Mouse (Mus musculus) gastrocnemius, adult 2 months (tissue): ENCODE data around the gene Trip13. TPM values are rescaled to one million over a fixed set of nuclear protein-coding genes. Genes with fewer than 3 reads are reported as not detected.

ENCODE experiments used
- DNase-seq: peaks from one replicate; pipeline ENCODE4 v3.0.0; 2022
- H3K27ac ChIP-seq: fragments of 200-600 bp; 2 replicates; pipeline ENCODE4 v1.8.1; 2022; ENCODE audit warnings: mild to moderate bottlenecking
- H3K4me3 ChIP-seq: fragments of 200-600 bp; 2 replicates; pipeline ENCODE4 v1.8.1; 2022; ENCODE audit warnings: mild to moderate bottlenecking, moderate library complexity
- CTCF ChIP-seq: fragments of 200-600 bp; IDR thresholded peaks from 2 replicates; pipeline ENCODE4 v1.8.1; 2022; ENCODE audit warnings: antibody characterized with exemption, mild to moderate bottlenecking, moderate library complexity
- intact Hi-C: fragments of 180-260 bp; cut with DNase I; formaldehyde crosslinking; loops from one replicate; pipeline ENCODE4 v1.15.1; 2025
- long read RNA-seq, 2 experiments: library from polyadenylated mRNA; stranded (forward); transcript quantifications; one replicate each; pipeline ENCODE4 v2.0.0; 2021
- total RNA-seq, 2 experiments: library from RNA; stranded (reverse); gene quantifications; 2 replicates each; pipeline ENCODE4 v1.2.3; 2021

Gene Trip13
- total RNA-seq: under 1 TPM in 1 of 2 experiments, not detected in 1; 0.25 TPM
- long read RNA-seq, experiment 1: 0 reads
- long read RNA-seq, experiment 2: 0 reads

DNA sequence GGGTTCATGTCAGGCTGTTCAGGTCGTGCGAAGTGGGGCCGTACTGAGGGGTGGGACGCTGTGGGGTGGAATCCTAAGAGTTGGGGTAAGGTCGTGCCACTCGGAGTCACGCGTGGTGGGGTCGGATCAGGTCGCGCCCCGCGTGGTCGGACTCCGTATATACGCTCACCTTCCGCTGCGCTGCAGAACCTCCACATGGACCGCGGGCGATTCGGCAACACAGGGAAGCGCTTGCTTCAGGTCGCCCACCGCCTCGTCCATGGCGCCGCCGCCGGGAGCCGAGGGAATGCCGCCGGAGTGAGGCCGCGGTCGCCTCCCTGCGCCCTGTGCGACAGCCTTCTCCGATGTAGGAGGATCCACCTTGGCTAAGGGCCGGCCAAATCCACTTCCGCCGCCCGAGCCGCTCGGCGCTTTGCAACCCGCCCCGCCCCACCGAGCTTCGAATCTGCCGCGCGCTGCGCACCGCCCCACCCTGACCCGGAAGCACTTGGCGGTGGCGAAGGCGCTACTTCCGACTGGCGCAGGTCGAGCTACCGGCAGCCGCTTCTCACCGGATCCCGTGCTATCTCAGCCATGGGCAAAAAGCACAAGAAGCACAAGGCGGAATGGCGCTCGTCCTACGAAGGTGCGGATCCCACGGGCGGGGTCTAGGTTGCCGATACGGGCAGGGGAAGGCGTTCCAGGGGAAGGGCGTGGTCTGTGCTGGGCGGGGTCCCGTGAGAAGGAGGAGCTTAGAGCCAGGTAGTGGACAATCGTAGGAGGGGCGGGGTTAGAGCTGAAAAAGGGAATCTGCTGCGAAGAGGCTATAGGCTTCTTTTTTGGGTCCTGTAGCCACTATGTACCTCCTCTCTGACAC lies at the start of gene Trip13, which contains the start of gene Brd9:
Gene Trip13 (minus strand): TSS at position 464 of the 856 bp plus-strand sequence.
Gene Brd9 (plus strand): TSS at position 491 of the 856 bp plus-strand sequence.
- TF ChIP-seq CTCF: no peak
- DNase-seq: peak; percentile 95
- Histone ChIP-seq H3K27ac (peak within 1 kb of the TSS; percentile 89), H3K4me3 (peak within 1 kb of the TSS; percentile 95)
- intact Hi-C loops: no loop called here

DNA sequence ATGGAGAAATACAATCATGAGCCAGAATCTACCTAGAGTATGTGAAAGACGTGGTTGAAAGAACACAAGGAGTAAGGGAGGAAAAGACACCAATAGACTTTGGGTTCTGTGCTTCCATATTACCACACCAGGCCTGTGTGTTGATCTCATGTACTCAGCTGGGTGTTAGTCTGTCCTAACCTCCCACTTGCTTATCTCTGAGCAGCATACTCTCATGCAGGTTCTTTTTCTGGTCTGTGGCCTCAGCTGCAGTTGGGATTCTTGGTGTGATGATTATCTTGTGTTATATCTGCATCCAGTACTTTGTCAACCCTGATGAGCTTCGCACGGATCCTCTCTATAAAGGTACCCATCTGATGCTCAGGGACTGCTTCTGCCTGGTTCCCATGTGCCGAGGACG lies 39.4 kb upstream of the Trip13 start:
- intact Hi-C loops: no loop called here
- Histone ChIP-seq H3K4me3 (no peak overlapping the region), H3K27ac (no peak overlapping the region)
- DNase-seq: no peak
- no peak for TF ChIP-seq CTCF

DNA sequence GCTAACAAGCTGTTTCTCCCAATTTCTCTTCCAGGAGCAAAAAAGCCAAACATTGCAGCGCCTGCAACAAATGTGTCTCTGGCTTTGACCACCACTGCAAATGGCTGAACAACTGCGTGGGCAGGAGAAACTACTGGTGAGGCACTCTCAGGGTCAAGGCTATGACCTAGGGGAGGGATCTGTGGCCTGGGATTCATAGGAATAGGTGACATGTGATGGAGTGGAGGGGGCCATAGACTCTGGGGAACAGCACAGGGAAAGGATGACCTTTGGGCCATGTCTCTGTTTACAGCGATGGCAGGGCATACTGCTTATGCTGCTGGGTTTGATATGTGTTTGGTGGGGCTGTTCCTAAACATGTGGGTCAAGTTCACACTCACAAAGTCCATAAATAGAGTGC lies 36.9 kb upstream of the Trip13 start:
- TF ChIP-seq CTCF: no peak
- Histone ChIP-seq H3K27ac (no peak overlapping the region), H3K4me3 (no peak overlapping the region)
- intact Hi-C loops: no loop called here
- no peak for DNase-seq

DNA sequence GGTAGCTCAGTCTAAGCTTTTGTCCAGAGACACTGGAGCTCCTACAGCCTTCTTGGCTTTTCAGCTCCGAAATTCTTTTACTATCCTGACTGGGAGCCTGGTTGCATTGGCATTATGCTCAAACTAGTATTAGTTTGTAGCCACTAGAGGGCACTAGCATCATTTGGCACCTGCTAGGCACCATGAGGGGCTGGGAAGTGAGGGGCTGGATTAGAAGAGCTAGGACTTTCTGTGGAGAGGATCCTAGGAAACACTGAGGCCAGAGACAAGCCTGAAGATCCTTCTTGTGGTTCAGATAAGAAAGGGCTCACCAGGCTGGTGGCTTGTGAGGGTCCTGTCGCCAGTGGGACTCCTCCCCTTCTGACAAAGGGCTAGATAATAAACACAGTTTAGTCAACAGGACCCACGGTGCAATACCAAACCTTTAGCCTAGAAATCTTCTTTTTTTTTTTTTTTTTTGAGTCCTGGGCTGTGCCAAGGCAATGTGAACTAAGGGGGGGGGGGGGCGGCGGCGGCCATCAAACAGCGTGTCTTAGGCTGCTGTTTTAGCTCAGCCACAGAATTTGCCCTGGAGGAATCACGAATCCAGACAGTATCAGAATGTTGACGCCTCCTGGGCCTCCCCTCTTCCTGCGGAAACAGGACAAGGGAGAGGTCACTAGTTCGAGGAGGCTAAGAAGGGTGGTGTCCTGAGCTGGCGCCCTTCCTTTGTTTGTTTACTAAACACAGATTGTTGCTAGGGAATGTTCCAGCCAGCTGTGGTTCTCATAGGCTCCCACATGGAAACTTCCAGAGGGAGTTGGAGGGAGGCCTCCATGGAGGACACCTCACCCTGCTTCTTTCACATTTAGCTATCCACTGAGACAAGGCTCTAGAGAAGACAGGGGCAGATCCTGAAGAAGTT lies 33.2 kb upstream of the Trip13 start:
- intact Hi-C loops: loop anchor here (1.0 to 2.0 kb wide), 3 partner anchors 38 to 331 kb away; partner anchors contain the start of gene Tppp
- DNase-seq: peak; percentile 71

DNA sequence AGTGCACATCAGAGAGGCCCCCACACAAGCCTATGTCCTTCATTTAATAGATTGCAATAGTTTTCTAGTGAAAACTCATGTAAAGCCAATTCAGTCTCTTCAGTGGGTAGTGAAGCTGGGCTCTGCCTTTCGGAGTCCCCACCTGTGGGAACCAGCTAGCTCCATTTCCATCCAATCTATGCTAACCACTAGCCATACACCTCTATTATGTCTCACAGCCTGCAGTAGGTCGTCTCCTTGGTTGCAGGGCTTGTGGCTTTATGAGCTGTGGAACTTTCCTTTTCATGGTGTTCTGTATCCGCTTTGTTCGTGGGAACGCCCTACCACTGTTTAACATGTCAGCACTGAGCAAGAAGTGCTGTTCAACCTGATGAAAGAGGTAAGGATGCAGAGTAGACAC lies 26.0 kb upstream of the Trip13 start, which contains the start of gene Zdhhc11:
Gene Zdhhc11 (plus strand): TSS at position 301 of the 400 bp plus-strand sequence.
- no peak for TF ChIP-seq CTCF
- no peak for DNase-seq
- Histone ChIP-seq H3K27ac (no peak within 1 kb of the TSS), H3K4me3 (no peak within 1 kb of the TSS)
- intact Hi-C loops: loop anchor here (10.0 kb wide), 1 partner anchor 211 kb away; no protein-coding TSS in a partner anchor

More for the DNA sequence above, 33.2 kb upstream of the Trip13 start:
- H3K27ac ChIP-seq: peak overlapping the region; percentile 78
- H3K4me3 ChIP-seq: peak overlapping the region; percentile 62
- peak; percentile 86 for TF ChIP-seq CTCF

DNA sequence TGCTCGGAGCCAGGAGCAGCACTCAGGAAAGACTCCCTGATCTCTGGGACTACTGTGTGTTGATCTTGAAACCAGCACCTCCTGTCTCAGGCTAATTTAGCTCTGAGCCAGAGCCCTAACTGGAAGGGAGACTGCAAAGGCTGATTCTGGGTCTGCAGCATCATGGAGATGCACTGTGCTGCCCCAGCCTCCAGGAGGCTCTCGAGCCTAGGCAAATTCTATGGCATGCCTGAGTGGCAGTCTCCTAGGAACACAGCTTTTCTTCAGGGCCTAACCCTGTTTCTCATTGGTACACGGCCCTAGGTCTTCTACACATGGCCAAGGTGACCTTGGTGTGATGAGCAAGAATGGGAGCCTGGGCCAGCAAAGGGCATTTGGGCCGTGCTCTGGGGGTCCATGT lies 23.6 kb upstream of the Trip13 start:
- Histone ChIP-seq H3K4me3 (no peak overlapping the region), H3K27ac (no peak overlapping the region)
- intact Hi-C loops: loop anchor here (10.0 kb wide), 1 partner anchor 214 kb away; no protein-coding TSS in a partner anchor
- TF ChIP-seq CTCF: peak; percentile 10; the same call in 1 of the 2 replicates
- no peak for DNase-seq

DNA sequence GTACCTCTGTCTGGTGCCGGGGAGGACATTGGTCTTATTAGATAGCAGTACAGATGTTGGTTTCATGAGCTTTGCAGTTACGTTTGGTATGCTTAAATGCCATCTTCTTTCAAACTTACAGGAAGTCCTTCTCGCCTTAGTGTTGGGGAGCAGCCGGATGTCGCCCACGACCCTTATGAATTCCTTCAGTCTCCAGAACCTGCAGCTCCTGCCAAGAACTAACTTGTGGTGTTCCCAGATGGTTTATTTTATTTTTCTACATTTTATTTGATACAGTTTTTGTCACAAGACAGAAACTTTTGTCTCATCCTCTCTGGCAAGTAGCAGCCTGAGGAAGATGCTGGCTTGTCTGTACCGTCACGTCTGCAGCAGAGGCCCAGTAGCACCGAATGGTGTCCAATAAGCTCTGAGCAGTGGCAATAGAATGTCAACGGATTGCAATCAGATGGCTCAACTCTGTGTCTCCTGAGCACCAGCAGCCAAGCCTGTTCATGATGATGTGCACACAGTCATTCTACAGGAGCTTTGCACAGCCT lies 22.6 kb upstream of the Trip13 start:
- Histone ChIP-seq H3K4me3 (no peak overlapping the region), H3K27ac (no peak overlapping the region)
- no peak for DNase-seq
- intact Hi-C loops: loop anchor here (10.0 kb wide), 1 partner anchor 215 kb away; no protein-coding TSS in a partner anchor
- no peak for TF ChIP-seq CTCF

DNA sequence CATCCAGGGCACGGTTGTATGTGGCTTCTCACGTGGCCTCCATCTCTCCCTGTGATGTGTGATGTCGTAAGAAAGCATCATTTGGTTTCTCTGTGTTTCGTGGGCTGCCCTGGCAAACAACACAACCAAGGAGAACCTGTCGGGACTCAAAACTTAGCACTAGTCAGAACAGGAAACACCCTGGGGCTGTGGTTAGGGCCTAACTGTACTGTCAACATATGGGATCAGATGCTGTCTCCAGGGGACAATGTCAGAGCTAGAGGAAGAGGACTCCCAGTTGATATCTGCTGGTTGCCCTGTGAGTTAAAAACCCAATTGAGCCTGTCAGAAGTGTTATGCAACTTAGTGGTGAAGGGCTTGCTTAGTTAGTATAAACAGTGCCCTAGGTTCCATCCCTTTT lies 17.9 kb upstream of the Trip13 start:
- no peak for TF ChIP-seq CTCF
- intact Hi-C loops: no loop called here
- no peak for DNase-seq
- Histone ChIP-seq H3K4me3 (no peak overlapping the region), H3K27ac (no peak overlapping the region)

DNA sequence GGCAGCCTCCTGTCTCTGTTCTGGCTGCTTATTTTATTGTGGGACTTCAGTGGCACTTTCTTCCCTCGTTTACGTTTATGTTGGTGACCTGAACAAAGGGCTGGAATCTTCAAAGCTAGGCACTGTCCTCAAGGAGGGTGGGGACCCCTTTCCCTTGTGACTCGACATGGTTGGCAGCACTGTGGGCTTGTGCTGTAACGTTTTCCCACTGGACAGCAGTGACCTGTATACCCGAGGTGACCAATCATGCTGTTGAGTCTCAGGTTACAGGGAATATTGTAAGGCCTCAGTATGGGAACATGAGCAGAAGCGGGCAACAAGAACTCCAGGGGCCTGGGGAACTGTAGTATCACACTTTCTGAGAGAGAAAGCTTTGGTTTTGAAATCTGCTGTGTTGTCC lies 17.1 kb upstream of the Trip13 start:
- DNase-seq: no peak
- Histone ChIP-seq H3K4me3 (no peak overlapping the region), H3K27ac (no peak overlapping the region)
- no peak for TF ChIP-seq CTCF
- intact Hi-C loops: no loop called here

DNA sequence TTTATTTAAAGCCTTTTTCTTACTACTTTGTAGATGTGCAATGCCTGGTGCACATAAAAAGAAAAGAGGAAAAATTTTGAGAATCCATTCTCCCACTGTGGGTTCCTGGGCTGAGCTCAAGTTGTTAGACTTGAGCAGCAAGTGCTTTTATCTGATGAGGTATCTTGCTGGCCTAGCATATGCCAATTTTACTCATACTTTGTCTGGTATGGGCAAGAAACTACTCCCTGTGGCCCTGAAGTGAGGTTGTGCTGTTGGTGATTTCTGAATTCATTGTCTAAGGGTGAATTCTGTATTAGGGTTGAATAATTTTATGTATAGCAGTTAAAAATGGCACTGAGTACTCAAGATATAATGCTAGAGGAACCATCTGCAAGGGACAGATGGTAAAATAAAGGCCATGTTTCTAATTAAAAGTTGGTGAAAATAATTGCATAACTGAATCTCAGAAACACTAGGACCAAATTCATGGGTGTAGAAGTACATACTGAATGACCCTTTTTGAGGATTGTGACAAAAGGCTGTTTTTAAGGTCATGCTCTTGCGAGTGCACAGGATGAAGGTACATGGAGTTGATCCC lies 16.1 kb upstream of the Trip13 start:
- Histone ChIP-seq H3K27ac (no peak overlapping the region), H3K4me3 (no peak overlapping the region)
- intact Hi-C loops: no loop called here
- TF ChIP-seq CTCF: no peak
- DNase-seq: no peak

DNA sequence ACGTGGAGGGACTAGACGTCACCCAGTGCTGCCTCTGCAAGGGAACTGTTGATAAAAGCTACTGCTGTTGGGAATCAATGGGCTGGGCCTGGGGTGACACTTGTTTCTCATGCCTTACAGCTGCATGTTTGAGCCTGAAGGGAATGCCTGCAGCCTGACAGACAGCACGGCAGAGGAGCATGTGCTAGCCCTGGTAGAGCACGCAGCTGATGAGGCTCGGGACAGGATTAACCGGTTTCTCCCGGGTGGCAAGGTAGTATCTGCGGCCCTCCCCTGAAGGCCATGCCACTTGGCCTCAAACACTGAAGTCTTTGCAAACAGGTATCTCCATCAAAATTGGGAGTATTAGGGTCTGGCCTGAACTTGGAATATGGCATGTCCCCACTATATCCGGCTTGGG lies 7.0 kb upstream of the Trip13 start:
- DNase-seq: no peak
- Histone ChIP-seq H3K4me3 (no peak overlapping the region), H3K27ac (no peak overlapping the region)
- no peak for TF ChIP-seq CTCF
- intact Hi-C loops: no loop called here

DNA sequence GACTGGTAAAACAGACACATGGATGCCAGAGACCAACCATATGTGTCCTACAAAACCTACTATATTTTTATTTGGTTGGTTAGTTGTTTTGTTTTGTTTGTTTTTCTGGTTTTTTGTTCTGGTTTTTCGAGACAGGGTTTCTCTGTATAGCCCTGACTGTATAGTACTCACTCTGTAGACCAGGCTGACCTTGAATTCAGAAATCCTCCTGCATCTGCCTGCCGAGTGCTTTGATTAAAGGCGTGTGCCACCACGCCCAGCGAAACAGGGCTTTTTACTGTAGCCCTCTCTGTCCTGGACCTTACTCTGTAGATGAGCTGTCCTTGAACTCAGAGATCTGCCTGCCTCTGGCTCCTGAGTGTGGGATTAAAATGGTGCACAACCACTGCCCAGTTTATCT lies 1.5 kb upstream of the Trip13 start:
- DNase-seq: no peak
- H3K27ac ChIP-seq: no peak overlapping the region
- TF ChIP-seq CTCF: no peak
- H3K4me3 ChIP-seq: no peak overlapping the region
- intact Hi-C loops: no loop called here
